Mouse (Mus musculus) central nervous system, embryonic 14 days (tissue): ENCODE measurements around the gene Wwox. TPM values are rescaled to one million over a fixed set of nuclear protein-coding genes. Genes with fewer than 3 reads are reported as not detected.

ENCODE experiments used
- polyA plus RNA-seq: library from polyadenylated mRNA; depleted of rRNA; stranded (reverse); fragments of >200 nt; gene quantifications from 2 replicates; pipeline ENCODE4 v1.2.3, GENCODE M21; 2012; rRNA removed

Gene Wwox
- 8.7 and 9.3 TPM in 2 replicates for polyA plus RNA-seq

GRCm38 (mm10) chr8:114439334-114440204, at the start of gene Wwox:
TSS of gene Wwox (plus strand) at chr8:114439655.

GRCm38 (mm10) chr8:114417786-114418185, 21.7 kb upstream of the Wwox start, which contains the start of gene Clec3a:
TSS of gene Clec3a (plus strand) at chr8:114418086.

Other genes with a start within 250 kb of the Wwox start
- 66.8 and 68.2 TPM in 2 replicates for gene Vat1l, start 234.0 kb upstream of the Wwox start, polyA plus RNA-seq
- gene Clec3a, start 21.6 kb upstream of the Wwox start, polyA plus RNA-seq: 0.14 and 2.4 TPM in 2 replicates